Mouse (Mus musculus) intestine, embryonic 14.5 days (tissue): ENCODE measurements at regions not wholly inside any gene's neighbourhood (a gene's known extent, or its start where the extent isn't known, plus 50 kb on each side); places are given as distances from the start of the nearest gene placed in this dataset.

Experiments
- ATAC-seq: fragments of 200-750 bp; cut with Nextera tagmentation; replicated peaks from 2 replicates; pipeline ENCODE4 v1.8.0; 2017; ENCODE audit warnings: low read depth, moderate number of reproducible peaks, moderate TSS enrichment, moderate library complexity; ENCODE audit not compliant: low FRiP score, low TSS enrichment
- DNase-seq: peaks from one replicate; pipeline ENCODE4 v3.0.0-alpha.2; 2018; ENCODE audit warnings: low spot score
- H3K27ac ChIP-seq: fragments of 300-500 bp; sonication (generic); 2 replicates; pipeline ENCODE4 v1.5.1; 2014; ENCODE audit warnings: low read depth, mild to moderate bottlenecking, control low read depth
- H3K27me3 ChIP-seq: fragments of 300-500 bp; sonication (generic); replicated peaks from 2 replicates; pipeline ENCODE4 v1.6.1; 2014; ENCODE audit warnings: low read length, control low read depth; ENCODE audit not compliant: control insufficient read depth, insufficient read depth
- H3K36me3 ChIP-seq: fragments of 300-500 bp; sonication (generic); 2 replicates; pipeline ENCODE4 v1.6.1; 2014; ENCODE audit warnings: low read length, control low read depth; ENCODE audit not compliant: control insufficient read depth, insufficient read depth
- H3K4me1 ChIP-seq: fragments of 300-500 bp; sonication (generic); replicated peaks from 2 replicates; pipeline ENCODE4 v1.6.1; 2014; ENCODE audit warnings: low read length, control low read depth, mixed read lengths; ENCODE audit not compliant: control insufficient read depth, insufficient read depth
- H3K4me2 ChIP-seq: fragments of 300-500 bp; sonication (generic); 2 replicates; pipeline ENCODE4 v1.6.1; 2014; ENCODE audit warnings: low read length
- H3K4me3 ChIP-seq: fragments of 300-500 bp; sonication (generic); 2 replicates; pipeline ENCODE4 v1.5.1; 2014; ENCODE audit warnings: low read depth, low read length, control low read depth, mixed read lengths
- H3K9ac ChIP-seq: fragments of 300-500 bp; sonication (generic); 2 replicates; pipeline ENCODE4 v1.6.1; 2014; ENCODE audit warnings: mild to moderate bottlenecking, low read length
- H3K9me3 ChIP-seq: fragments of 300-500 bp; sonication (generic); 2 replicates; pipeline ENCODE4 v1.6.1; 2016; ENCODE audit warnings: low read length, control low read depth; ENCODE audit not compliant: control insufficient read depth
- WGBS: fragments of 180-500 bp; shearing (Covaris S2); extraction: QIAGEN DNeasy Blood & Tissue Kit; methylation state at CpG from one replicate; pipeline ENCODE4 v1.1.7; 2014; 5-methylcytosine and 5-hydroxymethylcytosine counted together

- 89% methylated on average over 5 of the region's 5 CpGs for WGBS
- DNase-seq (no peak), ATAC-seq (no peak)
These were observed 284.0 kb downstream of the Basp1 start for GRCm38 (mm10) chr15:25129572-25129971.

GRCm38 (mm10) chr15:25120441-25120840 is 293.1 kb downstream of the Basp1 start:
- H3K9me3 ChIP-seq = no peaks in the 10 kb centered on the region
- H3K27ac ChIP-seq = no peak overlapping the region
- no peaks in the 10 kb centered on the region for H3K4me1 ChIP-seq
- no peaks in the 10 kb centered on the region for H3K36me3 ChIP-seq
- no peaks in the 10 kb centered on the region for H3K27me3 ChIP-seq
- DNase-seq (no peak), ATAC-seq (no peak)
- no peak overlapping the region for H3K4me2 ChIP-seq
- no peak overlapping the region for H3K4me3 ChIP-seq
- WGBS = 56% methylated on average over 4 of the region's 4 CpGs
- H3K9ac ChIP-seq = no peak overlapping the region

More at GRCm38 (mm10) chr15:25129572-25129971, 284.0 kb downstream of the Basp1 start:
- H3K4me3 ChIP-seq = no peak overlapping the region
- H3K4me1 ChIP-seq = no peaks in the 10 kb centered on the region
- no peaks in the 10 kb centered on the region for H3K36me3 ChIP-seq
- no peaks in the 10 kb centered on the region for H3K9me3 ChIP-seq
- H3K27me3 ChIP-seq = no peaks in the 10 kb centered on the region
- no peak overlapping the region for H3K9ac ChIP-seq
- H3K27ac ChIP-seq = no peak overlapping the region
- H3K4me2 ChIP-seq = no peak overlapping the region

GRCm38 (mm10) chr15:25117980-25118379 is 295.6 kb downstream of the Basp1 start:
- WGBS = 31% methylated on average over 3 of the region's 3 CpGs
- ATAC-seq = no peak
- peak; percentile 79 for DNase-seq
- H3K4me2 ChIP-seq = no peak overlapping the region
- no peaks in the 10 kb centered on the region for H3K27me3 ChIP-seq
- no peak overlapping the region for H3K4me3 ChIP-seq
- H3K9ac ChIP-seq = no peak overlapping the region
- H3K36me3 ChIP-seq = no peaks in the 10 kb centered on the region
- H3K9me3 ChIP-seq = no peaks in the 10 kb centered on the region
- H3K4me1 ChIP-seq = no peaks in the 10 kb centered on the region
- no peak overlapping the region for H3K27ac ChIP-seq

GRCm38 (mm10) chr15:25102727-25103126 is 310.8 kb downstream of the Basp1 start:
- 72% methylated on average over 5 of the region's 5 CpGs for WGBS
- H3K9me3 ChIP-seq = no peaks in the 10 kb centered on the region
- DNase-seq (no peak), ATAC-seq (no peak)
- H3K27ac ChIP-seq = no peak overlapping the region
- no peak overlapping the region for H3K4me3 ChIP-seq
- no peak overlapping the region for H3K9ac ChIP-seq
- no peak overlapping the region for H3K4me2 ChIP-seq
- no peaks in the 10 kb centered on the region for H3K36me3 ChIP-seq
- no peaks in the 10 kb centered on the region for H3K27me3 ChIP-seq
- no peaks in the 10 kb centered on the region for H3K4me1 ChIP-seq

- no peak overlapping the region for H3K27ac ChIP-seq
- H3K4me2 ChIP-seq = no peak overlapping the region
- H3K9me3 ChIP-seq = no peaks in the 10 kb centered on the region
- H3K27me3 ChIP-seq = no peaks in the 10 kb centered on the region
- ATAC-seq = no peak
- H3K4me1 ChIP-seq = no peaks in the 10 kb centered on the region
- H3K4me3 ChIP-seq = no peak overlapping the region
- DNase-seq = no peak
- H3K36me3 ChIP-seq = no peaks in the 10 kb centered on the region
- 23% methylated on average over 6 of the region's 6 CpGs for WGBS
- H3K9ac ChIP-seq = no peak overlapping the region
These were observed 319.8 kb downstream of the Basp1 start for GRCm38 (mm10) chr15:25093758-25094157.

GRCm38 (mm10) chr15:25069701-25070100 is 343.9 kb downstream of the Basp1 start:
- H3K27ac ChIP-seq = no peak overlapping the region
- H3K36me3 ChIP-seq = no peaks in the 10 kb centered on the region
- no peaks in the 10 kb centered on the region for H3K9me3 ChIP-seq
- no peak overlapping the region for H3K4me2 ChIP-seq
- H3K9ac ChIP-seq = no peak overlapping the region
- no peaks in the 10 kb centered on the region for H3K27me3 ChIP-seq
- ATAC-seq (no peak), DNase-seq (no peak)
- H3K4me3 ChIP-seq = no peak overlapping the region
- WGBS = 87% methylated on average over 1 of the region's 1 CpGs
- H3K4me1 ChIP-seq = no peaks in the 10 kb centered on the region

- no peaks in the 10 kb centered on the region for H3K36me3 ChIP-seq
- no peak overlapping the region for H3K4me3 ChIP-seq
- ATAC-seq (no peak), DNase-seq (no peak)
- no peak overlapping the region for H3K4me2 ChIP-seq
- no peak overlapping the region for H3K9ac ChIP-seq
- no peaks in the 10 kb centered on the region for H3K27me3 ChIP-seq
- no peaks in the 10 kb centered on the region for H3K4me1 ChIP-seq
- no peaks in the 10 kb centered on the region for H3K9me3 ChIP-seq
- H3K27ac ChIP-seq = no peak overlapping the region
These were observed 354.2 kb downstream of the Basp1 start for GRCm38 (mm10) chr15:25059347-25059746.

- ATAC-seq (no peak), DNase-seq (peak; percentile 77)
- WGBS = 45% methylated on average over 1 of the region's 1 CpGs
- no peaks in the 10 kb centered on the region for H3K27me3 ChIP-seq
- no peaks in the 10 kb centered on the region for H3K9me3 ChIP-seq
- H3K36me3 ChIP-seq = no peaks in the 10 kb centered on the region
- H3K9ac ChIP-seq = no peak overlapping the region
- no peak overlapping the region for H3K4me3 ChIP-seq
- no peak overlapping the region for H3K27ac ChIP-seq
- H3K4me1 ChIP-seq = no peaks in the 10 kb centered on the region
- H3K4me2 ChIP-seq = no peak overlapping the region
These were observed 365.7 kb downstream of the Basp1 start for GRCm38 (mm10) chr15:25047875-25048274.

GRCm38 (mm10) chr15:25046514-25047138 is 366.9 kb downstream of the Basp1 start:
- H3K4me1 ChIP-seq = no peaks in the 10 kb centered on the region
- H3K9ac ChIP-seq = no peak overlapping the region
- H3K4me3 ChIP-seq = no peak overlapping the region
- DNase-seq (no peak), ATAC-seq (no peak)
- H3K36me3 ChIP-seq = no peaks in the 10 kb centered on the region
- H3K27ac ChIP-seq = no peak overlapping the region
- H3K4me2 ChIP-seq = no peak overlapping the region
- 72% methylated on average over 5 of the region's 5 CpGs for WGBS
- H3K27me3 ChIP-seq = no peaks in the 10 kb centered on the region
- no peaks in the 10 kb centered on the region for H3K9me3 ChIP-seq
